Mouse (Mus musculus) ES-E14 (cell line): ENCODE data around the gene Tnik. TPM values are rescaled to one million over a fixed set of nuclear protein-coding genes. Genes with fewer than 3 reads are reported as not detected.

Experiments
- DNase-seq: peaks from one replicate; pipeline ENCODE4 v3.0.0-alpha.2; 2013; ENCODE audit warnings: low read depth, low spot score
- H3K27ac ChIP-seq: 2 replicates; pipeline ENCODE4 v1.5.1; 2012; ENCODE audit warnings: low read depth, mild to moderate bottlenecking, low read length, moderate library complexity, mixed read lengths; ENCODE audit not compliant: poor library complexity, insufficient read depth, severe bottlenecking
- H3K36me3 ChIP-seq: 2 replicates; pipeline ENCODE4 v1.6.1; 2012; ENCODE audit warnings: mild to moderate bottlenecking, low read length, moderate library complexity, mixed read lengths; ENCODE audit not compliant: control insufficient read depth, poor library complexity, insufficient read depth, severe bottlenecking
- H3K4me1 ChIP-seq, 2 experiments: fragments of 150-350 bp in 1 of 2; sonication (generic) in 1 of 2; 2 replicates each; pipeline ENCODE4 v1.6.1; 2012; ENCODE audit warnings: low read length in 2 of 2, mild to moderate bottlenecking in 1 of 2, mixed read lengths in 1 of 2; ENCODE audit not compliant: control insufficient read depth in 2 of 2, insufficient read depth in 2 of 2, poor library complexity in 1 of 2
- H3K4me3 ChIP-seq, 2 experiments: fragments of 150-350 bp in 1 of 2; sonication (generic) in 1 of 2; 2 replicates each; pipeline ENCODE4 v1.5.1; 2012; ENCODE audit warnings: low read length in 2 of 2, low read depth in 1 of 2, mild to moderate bottlenecking in 1 of 2, mixed read lengths in 1 of 2; ENCODE audit not compliant: insufficient read depth in 1 of 2, poor library complexity in 1 of 2, severe bottlenecking in 1 of 2
- H3K9ac ChIP-seq: 2 replicates; pipeline ENCODE4 v1.6.1; 2012; ENCODE audit warnings: low read depth, mild to moderate bottlenecking, low read length, mixed read lengths; ENCODE audit not compliant: poor library complexity, insufficient read depth, severe bottlenecking
- H3K9me3 ChIP-seq: fragments of 150-350 bp; sonication (generic); 2 replicates; pipeline ENCODE4 v1.6.1; 2012; ENCODE audit warnings: low read depth, mild to moderate bottlenecking, low read length; ENCODE audit not compliant: control insufficient read depth, insufficient read depth
- CHD2 ChIP-seq: IDR thresholded peaks from 2 replicates; pipeline ENCODE4 v1.6.1; 2014; ENCODE audit warnings: mild to moderate bottlenecking, low read depth, low read length, inconsistent platforms
- HCFC1 ChIP-seq: IDR thresholded peaks from 2 replicates; pipeline ENCODE4 v1.6.1; 2012; ENCODE audit warnings: low read length, inconsistent platforms, borderline replicate concordance; ENCODE audit not compliant: insufficient read depth
- MAFK ChIP-seq: IDR thresholded peaks from 2 replicates; pipeline ENCODE4 v1.6.1; 2014; ENCODE audit warnings: mild to moderate bottlenecking, low read depth, low read length, inconsistent platforms; ENCODE audit not compliant: insufficient read depth
- ZC3H11A ChIP-seq: IDR thresholded peaks from 2 replicates; pipeline ENCODE4 v1.6.1; 2012; ENCODE audit warnings: low read depth, mild to moderate bottlenecking, inconsistent platforms, low read length, borderline replicate concordance
- ZNF384 ChIP-seq: IDR thresholded peaks from 2 replicates; pipeline ENCODE4 v1.6.1; 2012; ENCODE audit warnings: low read depth, low read length, inconsistent platforms
- in situ Hi-C, 2 experiments: fragments of 600-800 bp; cut with MboI; formaldehyde crosslinking; loops; one replicate each; pipeline ENCODE4 v1.15.1; 2025; ENCODE audit warnings: low sequenced_read_pairs in 2 of 2, inconsistent platforms in 1 of 2; ENCODE audit not compliant: unreplicated experiment in 2 of 2
- total RNA-seq: library from RNA; depleted of rRNA; stranded (reverse); fragments of 300-350 nt; gene quantifications from 2 replicates; pipeline ENCODE4 v1.2.3, GENCODE M21; 2012

Gene Tnik
- total RNA-seq, 1 experiment: 2.6 TPM

GRCm38 (mm10) chr3:28477373-28477772, 214.4 kb downstream of the Tnik start:
- Histone ChIP-seq H3K36me3 (no peaks in the 10 kb centered on the region), H3K27ac (no peak overlapping the region), H3K9me3 (no peaks in the 10 kb centered on the region), H3K4me3 (no peak overlapping the region), H3K4me1 (no peaks in the 10 kb centered on the region), H3K9ac (no peak overlapping the region)
- TF ChIP-seq ZNF384 (no peak), MAFK (no peak), HCFC1 (no peak), ZC3H11A (no peak), CHD2 (no peak)
- in situ Hi-C loops: no loop called here
- DNase-seq: no peak

GRCm38 (mm10) chr3:28485716-28486115, 222.7 kb downstream of the Tnik start:
- TF ChIP-seq HCFC1 (no peak), ZC3H11A (no peak), CHD2 (no peak), ZNF384 (no peak), MAFK (no peak)
- Histone ChIP-seq H3K4me3 (no peak overlapping the region), H3K4me1 (no peaks in the 10 kb centered on the region), H3K9me3 (no peaks in the 10 kb centered on the region), H3K27ac (no peak overlapping the region), H3K9ac (no peak overlapping the region), H3K36me3 (no peaks in the 10 kb centered on the region)
- no peak for DNase-seq
- in situ Hi-C loops: no loop called here

GRCm38 (mm10) chr3:28487418-28487817, 224.4 kb downstream of the Tnik start:
- Histone ChIP-seq H3K9me3 (no peaks in the 10 kb centered on the region), H3K36me3 (no peaks in the 10 kb centered on the region), H3K9ac (no peak overlapping the region), H3K4me3 (no peak overlapping the region), H3K27ac (no peak overlapping the region), H3K4me1 (no peaks in the 10 kb centered on the region)
- in situ Hi-C loops: no loop called here
- DNase-seq: no peak
- TF ChIP-seq HCFC1: no peak
- no peak for TF ChIP-seq ZC3H11A
- no peak for TF ChIP-seq CHD2
- no peak for TF ChIP-seq MAFK
- TF ChIP-seq ZNF384: no peak

- Histone ChIP-seq H3K36me3 (no peaks in the 10 kb centered on the region), H3K9ac (no peak overlapping the region), H3K27ac (no peak overlapping the region), H3K4me3 (no peak overlapping the region), H3K4me1 (no peaks in the 10 kb centered on the region), H3K9me3 (no peaks in the 10 kb centered on the region)
- in situ Hi-C loops: no loop called here
- TF ChIP-seq CHD2 (no peak), MAFK (no peak), HCFC1 (no peak), ZNF384 (no peak), ZC3H11A (no peak)
- no peak for DNase-seq
Observed at GRCm38 (mm10) chr3:28491085-28492041, 228.3 kb downstream of the Tnik start.
